Mouse (Mus musculus) forebrain, postnatal 0 days (tissue): ENCODE measurements at regions not wholly inside any gene's neighbourhood (a gene's known extent, or its start where the extent isn't known, plus 50 kb on each side); places are given as distances from the start of the nearest gene placed in this dataset.

ENCODE experiments used
- ATAC-seq: fragments of 200-750 bp; cut with Nextera tagmentation; 2 replicates; pipeline ENCODE4 v1.8.0; 2017; ENCODE audit warnings: mild to moderate bottlenecking, moderate library complexity
- DNase-seq: peaks from one replicate; pipeline ENCODE4 v3.0.0-alpha.2; 2015
- H3K27ac ChIP-seq: fragments of 300-500 bp; sonication (generic); 2 replicates; pipeline ENCODE4 v1.5.1; 2014; ENCODE audit warnings: low read depth, mild to moderate bottlenecking, antibody characterized with exemption, low read length, moderate library complexity, mixed read lengths
- H3K27me3 ChIP-seq: fragments of 300-500 bp; sonication (generic); 2 replicates; pipeline ENCODE4 v1.6.1; 2014; ENCODE audit warnings: mild to moderate bottlenecking, low read length, mixed read lengths; ENCODE audit not compliant: insufficient read depth
- H3K36me3 ChIP-seq: fragments of 300-500 bp; sonication (generic); 2 replicates; pipeline ENCODE4 v1.6.1; 2014; ENCODE audit warnings: mild to moderate bottlenecking, moderate library complexity; ENCODE audit not compliant: insufficient read depth
- H3K4me1 ChIP-seq: fragments of 300-500 bp; sonication (generic); 2 replicates; pipeline ENCODE4 v1.6.1; 2014; ENCODE audit warnings: antibody characterized with exemption; ENCODE audit not compliant: insufficient read depth
- H3K4me2 ChIP-seq: fragments of 300-500 bp; sonication (generic); 2 replicates; pipeline ENCODE4 v1.6.1; 2014; ENCODE audit warnings: low read depth, mild to moderate bottlenecking, moderate library complexity
- H3K4me3 ChIP-seq: fragments of 300-500 bp; sonication (generic); 2 replicates; pipeline ENCODE4 v1.5.1; 2014; ENCODE audit warnings: low read depth, low read length, mixed read lengths
- H3K9ac ChIP-seq: fragments of 300-500 bp; sonication (generic); 2 replicates; pipeline ENCODE4 v1.6.1; 2014; ENCODE audit warnings: mild to moderate bottlenecking
- H3K9me3 ChIP-seq: fragments of 300-500 bp; sonication (generic); 2 replicates; pipeline ENCODE4 v1.6.1; 2016; ENCODE audit warnings: low read length
- CTCF ChIP-seq: sonication (generic); IDR thresholded peaks from 2 replicates; pipeline ENCODE4 v1.5.1; 2016; ENCODE audit warnings: antibody characterized with exemption, control low read depth, low read depth
- WGBS: fragments of 180-500 bp; shearing (Covaris S2); extraction: QIAGEN DNeasy Blood & Tissue Kit; methylation state at CpG from one replicate; pipeline ENCODE4 v1.1.7; 2014; 5-methylcytosine and 5-hydroxymethylcytosine counted together

GRCm38 (mm10) chr4:47713387-47713786, 238.9 kb downstream of the Sec61b start:
- no peak for DNase-seq
- Histone ChIP-seq H3K9me3 (no peaks in the 10 kb centered on the region), H3K4me1 (no peaks in the 10 kb centered on the region), H3K36me3 (no peaks in the 10 kb centered on the region), H3K4me3 (no peak overlapping the region), H3K9ac (no peak overlapping the region), H3K27me3 (no peaks in the 10 kb centered on the region), H3K27ac (no peak overlapping the region), H3K4me2 (no peak overlapping the region)
- ATAC-seq = no peak
- no peak for TF ChIP-seq CTCF
- 61% methylated on average over 7 of the region's 7 CpGs for WGBS

DNA sequence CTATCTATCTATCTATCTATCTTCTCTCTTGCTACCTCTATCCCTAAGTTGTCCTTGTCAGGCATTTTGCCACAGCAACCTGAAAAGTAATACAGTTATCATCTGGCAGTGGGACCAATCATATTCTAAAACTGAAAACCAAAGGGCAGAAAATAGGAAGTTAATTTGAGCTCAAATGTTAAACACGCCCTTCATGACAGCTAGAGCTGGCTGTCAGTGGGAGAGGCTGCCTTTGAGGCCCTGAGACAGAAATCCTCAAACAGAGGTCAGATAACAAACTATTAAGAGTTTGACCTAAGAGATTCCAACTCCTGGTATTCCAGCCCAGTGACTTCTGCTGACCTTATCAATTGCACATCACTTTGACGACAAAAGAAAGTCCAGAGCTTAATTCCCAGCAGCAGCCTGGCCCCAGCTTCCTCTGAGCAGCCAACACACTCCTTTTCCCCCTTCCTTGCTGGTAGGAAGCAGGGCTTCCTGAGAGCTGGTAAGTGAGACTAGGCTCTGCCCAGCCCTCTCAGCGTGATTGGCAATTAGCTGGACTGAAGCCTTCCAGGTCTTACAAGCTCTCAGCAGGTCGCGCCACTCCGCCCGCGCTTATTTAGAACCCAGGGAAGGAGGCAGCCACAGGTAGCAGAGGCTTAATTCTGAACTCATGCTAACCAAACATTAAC, 250.0 kb downstream of the Sec61b start:
- no peak for TF ChIP-seq CTCF
- Histone ChIP-seq H3K27ac (no peak overlapping the region), H3K9me3 (0 out of 2 replicates have a peak, but pooled peaks cover 4% of the 10 kb centered on the region), H3K4me2 (no peak overlapping the region), H3K4me3 (no peak overlapping the region), H3K36me3 (no peaks in the 10 kb centered on the region), H3K9ac (no peak overlapping the region), H3K27me3 (no peaks in the 10 kb centered on the region), H3K4me1 (no peaks in the 10 kb centered on the region)
- ATAC-seq (no peak), DNase-seq (no peak)
- WGBS = 11% methylated on average over 8 of the region's 8 CpGs

DNA sequence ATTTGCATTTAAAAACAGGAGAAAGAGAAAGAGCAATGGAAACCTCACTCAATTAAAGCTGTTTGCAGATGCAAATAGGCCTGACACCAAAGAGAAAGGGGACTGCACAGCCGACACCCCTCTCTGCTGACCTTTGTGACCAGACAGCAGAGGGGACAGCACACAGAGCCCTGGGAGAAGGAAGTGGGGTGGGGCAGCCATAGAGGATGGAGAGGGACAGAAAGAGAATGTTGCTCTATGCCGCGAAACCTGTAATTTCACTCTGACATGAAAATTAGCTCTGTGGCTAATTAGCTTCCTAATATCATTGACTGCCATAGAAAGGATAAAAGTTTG, 250.5 kb downstream of the Sec61b start:
- TF ChIP-seq CTCF = no peak

DNA sequence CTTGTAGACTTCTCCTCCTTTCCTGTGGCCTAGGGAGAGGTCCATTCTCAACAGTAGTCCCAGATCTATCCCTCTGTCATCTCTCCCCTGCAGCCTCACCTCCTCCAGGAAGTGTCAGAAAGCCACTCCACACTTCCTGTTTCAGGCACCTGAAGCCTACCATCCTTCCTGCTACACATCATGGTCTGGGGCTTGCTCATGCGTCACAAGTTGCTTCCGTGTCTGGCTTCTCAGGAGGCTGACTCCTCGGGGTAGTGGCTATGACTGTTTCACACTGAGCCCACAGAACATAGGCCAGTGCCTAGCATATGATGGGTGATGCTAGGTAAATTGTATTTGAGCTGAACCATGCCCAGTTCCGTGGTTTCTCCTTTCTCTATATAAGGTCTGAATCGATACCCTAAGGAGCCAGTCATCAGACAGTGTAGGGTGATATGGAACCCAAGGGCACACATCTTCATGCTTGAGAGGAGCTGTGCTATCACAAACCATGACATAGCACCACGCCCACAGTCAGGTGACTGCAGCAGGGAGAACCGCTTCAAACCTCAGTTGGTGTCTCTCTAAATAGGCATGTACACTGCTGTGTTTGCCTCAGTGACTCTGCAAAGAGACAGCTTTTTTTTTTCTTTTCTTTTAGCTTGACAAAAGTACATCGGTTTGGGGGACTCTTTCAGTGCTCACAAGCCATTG, 272.2 kb downstream of the Sec61b start:
- Histone ChIP-seq H3K36me3 (no peaks in the 10 kb centered on the region), H3K4me1 (no peaks in the 10 kb centered on the region), H3K9me3 (no peaks in the 10 kb centered on the region), H3K4me3 (no peak overlapping the region), H3K4me2 (no peak overlapping the region), H3K27ac (no peak overlapping the region), H3K9ac (no peak overlapping the region), H3K27me3 (no peaks in the 10 kb centered on the region)
- TF ChIP-seq CTCF = no peak
- WGBS = 86% methylated on average over 8 of the region's 8 CpGs
- no peak for DNase-seq
- no peak for ATAC-seq

More for the DNA sequence above, 250.5 kb downstream of the Sec61b start:
- no peak overlapping the region for H3K4me3 ChIP-seq
- WGBS = 24% methylated on average over 3 of the region's 3 CpGs
- H3K4me2 ChIP-seq = no peak overlapping the region
- 0 out of 2 replicates have a peak, but pooled peaks cover 3% of the 10 kb centered on the region for H3K9me3 ChIP-seq
- H3K9ac ChIP-seq = no peak overlapping the region
- no peaks in the 10 kb centered on the region for H3K36me3 ChIP-seq
- H3K4me1 ChIP-seq = no peaks in the 10 kb centered on the region
- no peak overlapping the region for H3K27ac ChIP-seq
- DNase-seq (no peak), ATAC-seq (no peak; the same call in 1 of the 2 replicates)
- H3K27me3 ChIP-seq = no peaks in the 10 kb centered on the region

DNA sequence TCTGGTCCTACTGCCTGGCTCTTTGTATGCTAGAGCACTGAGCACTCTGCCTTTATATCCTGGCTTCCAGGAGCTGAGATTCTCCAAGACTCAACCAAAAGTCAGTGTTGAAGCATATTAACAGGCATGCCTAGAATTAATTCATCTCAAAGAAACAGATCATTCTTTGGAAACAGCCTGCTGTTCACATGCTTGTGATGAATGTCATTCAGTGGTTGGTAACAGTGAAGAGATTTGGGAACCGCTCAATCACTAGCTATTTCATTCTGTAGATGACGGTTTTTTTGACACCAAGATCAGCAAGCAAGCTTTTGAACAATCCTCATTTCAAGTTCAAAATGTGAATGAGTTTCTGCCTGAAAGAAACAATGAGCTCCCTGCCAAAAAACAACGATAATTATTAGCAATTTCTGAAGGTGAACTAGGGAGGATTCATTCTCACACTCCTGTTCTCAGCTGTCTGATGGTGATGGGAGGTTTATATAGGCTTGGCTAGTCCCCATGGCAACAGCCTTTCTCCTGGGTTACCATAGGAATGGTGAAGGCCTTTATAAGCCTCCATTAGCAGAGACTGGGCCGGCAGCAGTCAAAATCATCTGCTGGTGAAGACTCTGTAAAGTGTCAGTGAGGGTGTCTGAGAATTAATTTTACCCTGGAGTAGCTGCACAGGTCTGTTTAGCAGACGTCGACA, 272.6 kb upstream of the Nr4a3 start:
- Histone ChIP-seq H3K27me3 (no peaks in the 10 kb centered on the region), H3K27ac (peak overlapping the region; percentile 69), H3K4me3 (no peak overlapping the region), H3K9me3 (no peaks in the 10 kb centered on the region), H3K4me1 (peaks cover 12% of the 10 kb centered on the region; the same call in 1 of the 2 replicates), H3K36me3 (no peaks in the 10 kb centered on the region), H3K4me2 (no peak overlapping the region), H3K9ac (no peak overlapping the region)
- DNase-seq = peak; percentile 73
- ATAC-seq = peak; percentile 97
- no peak for TF ChIP-seq CTCF
- WGBS = 27% methylated on average over 6 of the region's 6 CpGs

DNA sequence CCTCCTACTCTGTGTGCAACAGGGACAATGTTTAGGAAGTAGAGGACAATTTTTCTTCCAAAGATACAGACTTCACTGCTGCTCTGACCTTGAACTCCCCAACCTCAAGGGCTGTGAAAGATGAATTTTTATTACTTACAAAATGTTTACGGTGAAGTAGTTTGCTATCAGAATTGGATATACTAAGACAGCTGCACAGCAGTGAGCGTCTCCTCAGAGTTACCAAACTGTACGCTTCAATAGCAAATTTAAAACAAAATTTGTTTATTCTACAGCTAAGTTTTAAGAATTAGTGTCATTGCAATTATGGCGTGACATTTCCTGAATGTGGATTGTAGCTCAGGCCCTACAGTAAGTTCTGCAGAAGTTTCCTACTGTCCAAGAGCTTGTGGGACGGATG, 270.3 kb upstream of the Nr4a3 start:
- Histone ChIP-seq H3K27ac (no peak overlapping the region), H3K36me3 (no peaks in the 10 kb centered on the region), H3K9ac (no peak overlapping the region), H3K4me1 (peaks cover 12% of the 10 kb centered on the region; the same call in 1 of the 2 replicates), H3K4me3 (no peak overlapping the region), H3K27me3 (no peaks in the 10 kb centered on the region), H3K9me3 (no peaks in the 10 kb centered on the region), H3K4me2 (no peak overlapping the region)
- ATAC-seq (no peak), DNase-seq (no peak)
- no peak for TF ChIP-seq CTCF
- WGBS = 91% methylated on average over 5 of the region's 5 CpGs

- no peaks in the 10 kb centered on the region for H3K4me1 ChIP-seq
- H3K9me3 ChIP-seq = no peaks in the 10 kb centered on the region
- no peak for ATAC-seq
- H3K9ac ChIP-seq = no peak overlapping the region
- DNase-seq = no peak
- no peak overlapping the region for H3K27ac ChIP-seq
- H3K36me3 ChIP-seq = no peaks in the 10 kb centered on the region
- 89% methylated on average over 4 of the region's 4 CpGs for WGBS
- no peak overlapping the region for H3K4me3 ChIP-seq
- no peaks in the 10 kb centered on the region for H3K27me3 ChIP-seq
- TF ChIP-seq CTCF = no peak
- H3K4me2 ChIP-seq = no peak overlapping the region
Measured at GRCm38 (mm10) chr4:47781039-47781438, 263.9 kb upstream of the Nr4a3 start.
